Mouse (Mus musculus): ENCODE measurements around the gene Arrb2.
"Not testable (repeated sequence)": the region's sequence is repeated elsewhere in the genome, so short reads cannot be mapped to it uniquely, and the experiment has no call there.

Arrb2 gene

DNA sequence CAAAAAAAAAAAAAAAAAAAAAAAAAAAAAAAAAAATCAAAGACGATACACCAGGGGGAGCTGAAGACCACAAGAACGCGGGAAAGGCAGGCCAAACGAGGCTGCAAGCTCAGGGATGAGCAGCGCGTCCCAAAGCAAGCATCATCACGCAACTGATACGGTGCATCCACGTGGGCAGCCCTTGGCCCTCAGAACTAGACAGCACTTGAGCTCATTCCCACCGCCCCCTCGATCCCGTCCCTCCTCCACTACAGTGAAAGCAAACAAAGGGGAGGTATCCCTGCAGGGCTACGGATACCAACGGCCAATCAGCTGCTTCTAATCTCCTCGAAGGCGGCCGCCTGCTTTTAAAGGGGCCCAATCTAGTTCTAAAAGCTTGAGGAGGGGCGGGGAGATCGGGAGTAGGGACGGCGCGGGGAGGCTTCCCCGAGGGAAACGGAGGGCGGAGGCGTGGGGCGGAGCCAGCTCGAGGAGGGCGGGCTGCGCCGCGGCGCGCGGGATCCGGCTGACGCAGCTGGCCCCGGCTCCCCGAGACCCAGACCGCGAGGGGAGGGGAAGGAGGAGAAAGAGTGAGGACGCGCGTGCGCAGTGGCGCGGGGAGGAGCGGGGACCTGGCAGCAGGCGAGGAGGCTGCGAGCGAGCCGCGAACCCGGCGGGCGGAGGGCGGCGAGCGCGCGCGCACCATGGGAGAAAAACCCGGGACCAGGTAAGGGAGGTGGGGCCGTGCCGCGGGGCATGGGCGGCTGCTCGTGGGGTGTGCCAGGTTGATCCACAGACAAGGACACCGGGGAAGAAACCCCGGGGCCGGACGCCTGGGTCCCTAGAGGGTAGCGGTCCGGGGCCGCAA is at the start of gene Arrb2:
Gene Arrb2, plus strand, starts transcription at position 588 of the 847 bp plus-strand sequence.
- DNase-seq (ENCODE audit: extremely low read depth, low read depth) = peak; percentile 96

DNA sequence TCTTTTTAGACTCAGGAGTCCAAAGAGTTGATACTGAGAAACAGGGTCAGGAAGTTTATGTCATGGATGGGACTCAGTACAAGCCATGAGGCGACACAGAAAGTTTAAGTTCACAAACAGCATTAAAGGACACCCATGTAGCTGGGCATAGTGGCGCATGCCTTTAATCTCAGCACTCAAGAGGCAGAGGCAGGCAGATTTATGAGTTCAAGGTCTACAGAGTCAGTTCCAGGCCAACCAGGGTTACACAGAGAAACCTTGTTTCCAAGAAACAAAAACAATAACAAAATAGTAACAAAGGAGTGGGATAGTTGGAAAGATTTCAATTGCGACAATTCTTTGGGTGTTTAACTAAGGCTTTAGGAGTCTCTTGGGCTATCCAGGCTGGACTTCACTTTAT is 48.3 kb upstream of the Arrb2 start:
- DNase-seq (ENCODE audit: extremely low read depth, low read depth) = no peak

DNA sequence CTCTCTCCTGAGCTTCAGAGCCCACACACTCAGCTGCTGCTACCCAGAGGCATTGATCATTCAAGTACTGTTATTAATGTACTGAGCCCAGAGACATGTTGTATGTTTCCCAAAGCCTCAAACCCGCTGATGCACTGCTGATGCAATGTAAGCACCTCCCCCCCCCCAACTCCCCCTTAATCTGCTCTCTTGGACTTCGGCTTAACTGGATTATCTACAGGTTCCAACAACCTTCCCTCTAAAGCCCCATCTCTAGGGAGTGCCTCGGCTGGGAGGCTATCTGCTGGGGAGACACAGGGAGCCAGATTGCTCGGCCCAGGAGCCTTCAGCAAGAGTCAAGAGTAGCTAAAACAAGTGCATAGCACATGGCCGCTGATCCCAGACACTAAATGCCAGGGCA is 45.0 kb upstream of the Arrb2 start:
- no peak for DNase-seq (ENCODE audit: extremely low read depth, low read depth)

DNA sequence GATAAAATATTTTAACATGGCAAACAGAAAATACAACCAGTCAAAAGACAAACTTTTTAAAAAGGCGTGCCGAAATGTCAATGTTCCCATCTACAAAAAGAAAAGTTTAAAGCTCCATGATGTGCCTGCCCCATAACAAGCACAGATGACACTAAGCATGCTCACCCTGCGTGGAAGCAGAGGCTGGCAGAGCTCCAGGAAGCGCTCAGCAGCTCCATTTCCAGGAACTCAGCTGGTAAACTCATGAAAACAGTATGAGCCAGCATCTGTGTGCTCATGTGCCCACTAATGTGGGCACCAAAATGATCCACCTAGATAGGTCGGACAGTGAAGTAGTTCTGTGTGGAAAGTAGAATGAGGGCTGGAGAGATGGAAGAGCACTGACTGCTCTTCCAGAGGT is 43.0 kb upstream of the Arrb2 start:
- DNase-seq (ENCODE audit: extremely low read depth, low read depth) = no peak

DNA sequence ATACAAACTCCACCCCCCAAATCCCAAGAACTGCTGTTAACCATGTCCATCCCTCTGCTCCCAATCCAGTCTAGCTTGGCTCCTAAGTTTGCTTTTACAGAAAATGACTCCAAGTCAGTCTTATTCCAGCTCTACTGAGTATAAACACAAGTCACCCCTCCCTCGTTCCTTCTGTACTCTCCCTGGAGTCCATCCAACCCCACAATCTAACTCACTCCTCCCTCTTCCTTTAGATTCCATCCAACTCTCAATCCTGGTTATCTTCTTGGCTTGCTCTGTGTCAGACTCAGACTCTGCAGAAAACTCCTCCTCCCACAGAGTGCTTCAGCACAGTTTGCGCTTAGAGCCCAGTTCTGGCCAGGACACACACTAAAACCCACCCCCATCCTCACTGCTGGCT is 28.8 kb upstream of the Arrb2 start:
- DNase-seq (ENCODE audit: extremely low read depth, low read depth) = no peak

DNA sequence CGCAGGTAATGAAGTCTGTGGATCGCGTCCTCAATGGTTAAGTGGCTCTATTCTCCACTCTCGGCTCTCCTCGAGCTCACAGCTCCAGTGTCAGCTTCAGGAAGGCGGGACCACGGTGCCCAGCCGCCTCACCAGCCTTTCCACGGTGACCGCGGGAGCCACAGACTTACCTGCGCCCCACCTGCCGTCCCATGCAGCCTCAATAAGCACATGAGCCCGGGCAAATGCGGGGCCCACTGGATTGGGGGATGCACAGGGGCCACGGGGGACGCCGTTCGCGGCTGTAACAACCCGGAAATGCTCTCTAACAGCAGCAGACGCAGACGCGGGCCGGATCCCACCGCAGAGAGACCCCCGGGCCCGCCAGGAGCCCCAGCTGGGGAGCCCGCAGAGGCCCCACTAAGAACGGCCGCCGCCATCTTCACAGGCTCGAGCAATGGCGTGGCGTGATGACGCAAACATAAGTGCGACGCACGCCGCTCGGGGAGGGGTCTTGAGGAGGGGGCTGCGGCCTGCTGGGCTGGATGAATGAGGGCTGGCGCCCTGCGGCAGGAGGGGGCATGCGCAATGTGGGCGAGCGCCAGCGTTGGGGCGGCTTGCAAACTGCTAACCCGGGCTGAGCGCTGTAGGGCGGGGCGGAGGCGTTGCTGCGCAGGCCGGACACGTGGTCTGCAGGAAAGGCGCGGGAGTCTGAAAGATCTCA is 22.7 kb upstream of the Arrb2 start, which contains the start of gene Pelp1:
Gene Pelp1, minus strand, starts transcription at position 438 of the 703 bp plus-strand sequence.
- peak; percentile 85 for DNase-seq (ENCODE audit: extremely low read depth, low read depth)

DNA sequence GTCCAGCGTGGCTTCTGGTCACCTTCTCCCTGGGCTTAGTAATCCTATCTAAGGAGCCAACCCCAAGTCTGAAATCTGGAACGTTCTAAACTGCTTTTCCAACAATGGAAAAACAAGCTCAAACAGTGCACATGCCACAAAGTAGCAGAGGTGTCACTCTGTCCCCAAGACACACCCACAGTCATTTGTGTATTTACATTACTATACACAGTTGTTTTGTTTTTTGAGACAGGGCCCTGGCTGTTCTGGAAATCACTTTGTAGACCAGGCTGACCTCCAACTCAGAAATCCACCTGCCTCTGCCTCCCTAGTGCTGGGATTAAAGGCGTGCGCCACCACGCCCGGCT is 22.2 kb upstream of the Arrb2 start:
- DNase-seq (ENCODE audit: extremely low read depth, low read depth) = no peak

DNA sequence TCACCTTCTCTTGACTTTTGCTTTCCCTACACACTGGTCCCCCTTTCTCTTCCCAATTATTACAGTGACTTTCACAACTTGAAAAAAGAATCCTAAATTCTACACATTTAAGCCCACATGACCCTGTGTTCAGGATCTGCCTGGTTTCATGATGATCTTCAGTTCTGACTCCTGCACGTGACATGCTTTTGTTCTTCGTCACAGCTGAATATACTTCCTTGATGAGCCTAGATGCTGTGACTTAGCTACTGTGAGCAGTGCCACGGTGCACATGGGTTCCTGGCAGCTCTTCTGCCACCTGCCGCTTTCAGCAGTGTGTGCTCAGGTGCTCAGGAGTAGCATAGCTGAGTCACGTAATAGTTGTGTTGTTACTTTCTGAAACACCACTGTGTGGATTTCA is 19.8 kb upstream of the Arrb2 start:
- DNase-seq (ENCODE audit: extremely low read depth, low read depth) = no peak

DNA sequence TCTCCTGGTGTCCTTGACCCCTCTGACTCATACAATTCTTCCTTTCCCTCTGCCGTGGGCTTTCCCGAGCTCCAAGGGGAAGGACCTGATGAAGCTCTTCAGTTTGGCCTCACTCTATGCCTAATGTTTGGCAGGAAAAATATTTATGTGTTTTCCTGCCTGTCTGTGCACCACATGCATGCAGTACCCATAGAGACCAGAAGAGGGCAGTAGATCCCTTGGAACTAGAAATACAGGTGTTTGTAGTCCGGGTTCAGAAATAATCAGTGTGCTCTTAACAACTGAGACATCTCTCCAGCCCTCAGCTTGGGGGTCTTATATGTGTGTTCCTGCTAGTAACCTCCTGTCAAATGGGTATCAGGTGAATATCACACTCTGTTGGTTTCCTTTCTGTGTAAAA is 18.5 kb upstream of the Arrb2 start:
- DNase-seq (ENCODE audit: extremely low read depth, low read depth) = peak; percentile 58

DNA sequence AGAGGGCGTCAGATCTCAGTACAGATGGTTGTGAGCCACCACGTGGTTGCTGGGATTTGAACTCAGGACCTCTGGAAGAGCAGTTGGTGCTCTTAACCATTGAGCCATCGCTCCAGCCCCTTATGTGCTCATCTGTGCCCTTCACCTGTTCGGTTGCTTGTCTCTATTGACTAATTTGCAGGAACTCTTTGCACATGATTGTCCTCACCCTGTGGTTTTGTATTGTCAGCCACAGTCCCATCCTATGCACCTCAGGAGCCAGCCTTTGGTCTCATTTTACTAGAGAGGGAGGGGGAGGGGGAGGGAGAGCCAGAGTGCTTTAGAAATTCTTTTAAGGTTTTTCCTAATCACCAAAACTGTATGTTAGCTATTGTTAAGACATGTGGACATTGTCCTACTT is 14.2 kb upstream of the Arrb2 start:
- DNase-seq (ENCODE audit: extremely low read depth, low read depth) = no peak

DNA sequence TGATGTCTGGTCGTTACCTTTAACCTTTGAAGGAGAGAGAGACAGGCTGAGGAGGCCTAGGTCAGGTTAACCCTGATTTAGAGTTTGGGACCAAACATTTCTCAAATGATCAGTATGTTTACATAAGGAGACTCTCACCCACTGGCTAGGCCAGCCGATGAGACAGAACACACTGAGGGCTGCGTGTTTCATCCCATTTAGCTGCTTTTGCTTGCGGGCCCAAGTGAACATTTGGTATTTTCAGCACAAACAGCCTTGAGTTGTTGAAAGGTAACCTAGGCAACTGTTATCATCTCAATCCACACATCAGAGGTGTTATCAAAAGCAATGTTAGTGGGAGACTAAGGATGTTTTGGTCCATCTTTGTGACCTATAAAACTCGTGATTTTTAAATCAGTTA is 12.9 kb upstream of the Arrb2 start:
- no peak for DNase-seq (ENCODE audit: extremely low read depth, low read depth)

DNA sequence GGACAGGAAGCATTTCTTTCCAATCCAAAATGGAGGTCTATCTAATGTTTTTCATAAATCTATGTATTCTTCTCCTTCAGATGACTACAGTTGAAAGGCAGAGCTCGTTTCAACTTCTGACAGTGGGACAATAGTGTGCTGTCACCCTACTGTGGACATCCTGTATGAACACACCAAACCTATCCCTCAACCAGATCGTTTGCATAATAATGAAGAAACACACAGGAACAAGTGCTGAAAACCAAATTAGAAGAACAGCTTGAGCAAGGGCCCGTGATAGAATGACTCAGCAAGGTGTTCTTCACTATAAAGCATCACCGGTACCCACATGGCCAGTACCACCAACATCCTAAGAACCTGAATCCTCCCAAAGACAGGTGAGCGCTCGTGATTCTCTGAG is 5.8 kb upstream of the Arrb2 start:
- not testable (repeated sequence) for DNase-seq (ENCODE audit: extremely low read depth, low read depth)

DNA sequence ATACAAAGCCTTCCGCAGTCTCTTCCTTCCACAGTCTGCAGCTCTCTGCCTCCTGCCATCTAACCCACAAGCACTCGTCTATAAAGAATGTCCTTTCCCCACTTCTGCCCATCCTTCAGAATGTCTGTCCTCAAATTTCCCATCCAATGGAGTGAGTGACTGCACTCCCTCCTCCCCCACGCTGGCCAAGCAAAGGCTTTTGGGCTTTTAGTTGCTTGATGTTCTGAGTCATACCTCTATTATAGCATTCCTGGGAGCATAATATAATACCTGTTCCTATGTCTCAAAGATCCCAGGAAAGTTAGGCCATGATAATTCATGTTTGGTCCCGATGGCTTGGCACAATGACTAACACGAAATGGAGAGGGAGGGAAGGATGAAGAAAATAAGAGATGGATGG is 861 bp upstream of the Arrb2 start:
- DNase-seq (ENCODE audit: extremely low read depth, low read depth) = no peak

DNA sequence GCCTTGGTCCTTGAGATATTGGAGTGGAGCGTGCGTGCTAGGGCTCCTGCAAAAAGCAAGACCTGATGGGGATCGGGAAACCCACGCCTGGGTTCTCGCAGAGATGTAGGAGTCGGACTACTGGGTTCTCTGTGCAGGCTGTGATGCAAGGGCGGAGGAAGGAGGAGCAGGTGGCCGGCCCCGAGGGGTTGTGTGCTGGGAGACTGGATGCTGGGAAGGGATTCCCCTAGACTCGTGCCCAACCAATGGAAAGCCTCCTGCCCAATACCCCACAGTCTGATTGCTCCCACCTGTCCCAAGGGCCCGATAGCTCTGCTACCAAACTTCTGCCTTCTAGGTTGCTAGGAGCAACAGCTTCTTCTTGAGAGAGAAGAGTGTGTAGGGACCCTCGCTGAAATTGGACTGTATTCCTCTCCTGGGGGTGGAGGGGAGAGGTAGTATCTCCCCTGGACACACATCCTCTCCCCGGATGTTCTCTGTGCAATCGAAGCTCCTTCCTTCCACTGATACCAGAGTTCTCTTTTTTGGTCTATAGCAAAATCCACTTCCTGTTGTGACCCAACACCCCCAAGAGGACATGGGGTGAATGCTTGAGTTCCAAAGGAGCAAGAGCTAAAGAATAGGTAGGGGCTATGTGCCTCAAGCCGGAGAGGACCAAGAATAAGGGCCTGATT is 597 bp downstream of the Arrb2 start:
- peak; percentile 96 for DNase-seq (ENCODE audit: extremely low read depth, low read depth)

DNA sequence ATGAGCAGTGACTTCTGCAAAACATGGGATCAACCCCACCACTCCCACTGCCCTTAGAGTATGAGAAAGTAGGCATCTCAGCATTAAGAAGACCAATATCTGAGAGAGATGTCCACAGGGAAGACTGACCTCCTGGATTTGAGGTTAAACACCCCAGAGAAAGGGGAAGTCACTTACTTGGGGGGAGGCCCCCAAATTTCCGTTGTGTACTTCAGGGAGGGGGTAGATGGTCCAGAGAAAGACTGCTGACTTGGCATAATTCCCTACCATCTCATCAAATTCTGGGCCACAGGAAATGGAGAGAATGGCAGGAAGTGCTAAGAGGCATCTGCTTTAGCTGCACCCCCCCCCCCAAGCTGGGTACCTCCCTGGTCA is 1.1 kb downstream of the Arrb2 start:
- no peak for DNase-seq (ENCODE audit: extremely low read depth, low read depth)

DNA sequence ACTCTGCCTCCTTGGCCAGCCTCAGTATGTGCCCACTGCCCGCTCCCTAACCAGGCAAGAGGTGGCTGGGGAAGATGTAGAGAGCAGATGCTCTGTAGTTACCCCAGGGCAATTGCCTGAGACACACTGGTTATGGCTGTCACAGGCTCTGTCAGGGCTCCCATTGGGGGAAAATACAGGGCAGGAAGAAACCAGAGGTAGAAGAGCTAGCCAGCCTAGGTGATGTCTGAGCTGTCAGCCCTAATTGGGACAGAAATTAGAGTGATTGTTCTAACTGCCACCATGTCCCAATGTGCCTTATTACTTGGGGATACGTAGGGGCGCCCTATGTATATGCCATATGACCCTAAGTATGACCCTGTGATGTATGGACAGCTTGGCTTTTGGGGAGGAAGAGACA is 1.5 kb downstream of the Arrb2 start:
- DNase-seq (ENCODE audit: extremely low read depth, low read depth) = no peak

DNA sequence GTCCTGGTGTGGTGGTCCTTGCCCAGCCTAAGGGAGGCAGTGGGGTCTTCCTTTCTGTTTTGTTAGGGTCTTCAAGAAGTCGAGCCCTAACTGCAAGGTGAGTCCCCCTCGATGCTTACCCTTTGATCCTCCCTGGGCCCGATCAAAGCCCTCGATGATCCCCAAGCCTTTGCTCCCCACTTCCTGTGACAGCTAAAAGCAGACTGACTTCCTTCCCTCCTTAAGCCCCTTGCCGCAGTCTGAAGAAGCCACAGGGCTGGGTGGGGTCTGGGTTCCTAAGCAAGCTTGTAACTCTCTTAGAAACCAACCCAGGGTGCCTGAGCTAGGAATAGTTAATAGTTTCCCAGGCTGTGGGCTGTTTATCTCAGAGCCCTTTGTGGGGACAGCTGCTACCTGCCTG is 3.0 kb downstream of the Arrb2 start:
- DNase-seq (ENCODE audit: extremely low read depth, low read depth) = no peak

DNA sequence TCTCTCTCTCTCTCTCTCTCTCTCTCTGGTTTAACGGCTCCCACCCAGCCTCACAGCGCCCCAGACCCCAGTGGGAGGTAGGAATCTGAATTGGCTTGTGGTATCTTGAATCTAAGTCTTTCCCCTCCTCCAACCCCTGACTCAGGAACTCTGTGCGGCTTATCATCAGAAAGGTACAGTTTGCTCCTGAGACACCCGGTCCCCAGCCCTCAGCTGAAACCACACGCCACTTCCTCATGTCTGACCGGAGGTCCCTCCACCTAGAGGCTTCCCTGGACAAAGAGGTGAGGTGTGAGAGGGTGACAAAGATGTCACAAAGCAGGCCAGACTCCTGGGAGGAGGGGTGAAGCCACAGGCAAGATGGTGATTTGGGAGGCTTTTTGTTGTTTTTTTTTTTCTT is 5.0 kb downstream of the Arrb2 start:
- DNase-seq (ENCODE audit: extremely low read depth, low read depth) = no peak

DNA sequence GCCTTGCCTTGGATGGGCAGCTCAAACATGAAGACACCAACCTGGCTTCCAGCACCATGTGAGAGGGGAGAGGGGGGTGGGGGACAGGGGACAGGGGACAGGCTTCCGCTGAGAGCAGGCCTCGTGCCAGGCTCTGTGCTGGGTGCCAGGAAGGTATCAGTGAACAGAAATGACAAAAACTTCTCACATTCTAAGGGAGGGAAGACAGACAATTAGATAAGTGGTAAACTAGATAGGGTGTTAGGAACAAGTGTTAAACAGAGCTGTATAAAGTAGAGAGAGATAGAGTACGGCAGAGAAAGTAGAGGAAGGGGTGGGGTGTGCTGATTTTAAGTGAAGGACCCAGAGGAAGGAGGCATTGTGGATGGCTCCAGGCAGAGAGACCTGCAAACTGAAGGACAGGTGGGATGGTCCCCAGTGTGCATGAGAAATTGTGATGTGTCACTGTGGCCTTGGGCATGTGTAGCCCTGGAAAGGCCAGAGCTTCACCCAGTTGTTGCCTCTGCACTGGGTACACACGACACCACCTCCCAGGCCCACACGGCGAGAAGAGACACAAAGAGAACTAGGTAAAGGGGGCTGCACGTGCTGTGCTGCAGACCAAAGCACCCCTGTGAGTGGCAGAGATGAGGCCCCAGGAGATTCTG is 6.4 kb downstream of the Arrb2 start:
- DNase-seq (ENCODE audit: extremely low read depth, low read depth) = no peak

DNA sequence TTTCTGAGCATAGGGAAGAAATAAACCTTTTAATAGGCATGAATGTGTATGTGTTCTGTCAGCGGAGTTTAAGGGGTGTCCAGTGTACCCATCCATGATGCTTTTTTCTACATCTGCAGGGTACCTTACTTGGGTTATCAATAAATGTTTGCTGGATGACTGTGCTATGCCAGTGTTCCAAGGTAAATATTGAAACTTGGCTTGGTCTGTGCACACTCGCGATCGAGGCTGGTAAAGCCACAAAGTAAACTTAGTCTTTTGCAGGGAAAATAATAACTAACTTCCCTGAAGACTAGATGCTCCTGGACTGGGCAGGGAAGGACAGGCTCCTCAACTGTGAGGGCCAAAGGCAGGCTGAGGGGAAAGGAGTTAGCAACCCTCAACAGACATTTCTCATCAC is 8.2 kb downstream of the Arrb2 start:
- DNase-seq (ENCODE audit: extremely low read depth, low read depth) = no peak

DNA sequence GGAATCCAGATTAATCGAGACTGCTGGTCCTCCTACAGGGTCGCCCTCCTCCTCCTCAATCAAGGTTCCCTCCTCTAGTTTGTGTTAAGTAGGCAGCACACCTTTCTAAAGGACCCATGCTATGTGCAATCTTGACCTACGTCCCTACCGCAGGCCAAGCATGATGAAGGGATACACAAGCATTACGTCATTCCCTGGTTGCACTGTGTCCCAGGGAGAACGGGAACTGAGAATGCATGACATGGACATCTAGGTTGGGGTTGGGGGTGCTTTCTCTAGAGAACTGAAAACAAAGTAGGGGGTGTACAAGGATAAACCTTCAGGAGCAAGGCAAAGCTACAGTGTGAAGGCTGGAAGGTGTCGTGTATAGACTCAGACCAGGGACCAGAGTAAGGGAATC is 9.4 kb downstream of the Arrb2 start:
- no peak for DNase-seq (ENCODE audit: extremely low read depth, low read depth)

DNA sequence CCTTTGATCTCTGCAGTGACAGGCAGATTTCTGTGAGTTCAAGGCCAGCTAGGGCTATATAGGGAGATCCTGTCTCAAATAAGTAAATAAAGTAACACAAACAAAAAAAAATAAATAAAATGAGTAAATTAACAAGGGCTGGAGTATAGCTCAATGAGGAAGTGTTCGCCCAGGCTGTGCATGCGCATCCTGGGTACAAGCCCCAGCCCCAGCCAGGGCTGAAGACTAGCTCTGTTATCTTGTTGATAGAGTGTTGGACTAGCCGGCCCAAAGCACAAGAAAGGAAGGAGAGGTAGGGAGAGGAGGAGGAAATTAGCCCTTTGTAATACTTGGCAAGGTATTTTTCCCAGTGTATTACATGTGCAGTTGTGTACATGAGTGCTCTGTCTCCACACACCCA is 11.5 kb downstream of the Arrb2 start:
- DNase-seq (ENCODE audit: extremely low read depth, low read depth) = no peak
